Mouse (Mus musculus) E14TG2a.4 (cell line): Measurements from ENCODE around the gene Tenm3.

Source experiments
- CTCF ChIP-seq: conservative IDR thresholded peaks from 2 replicates; pipeline ENCODE4 v1.5.1; 2014; ENCODE audit warnings: low read length
- NANOG ChIP-seq: IDR thresholded peaks from 2 replicates; pipeline ENCODE4 v1.6.1; 2014; ENCODE audit warnings: borderline replicate concordance, low read length, mixed read lengths

DNA sequence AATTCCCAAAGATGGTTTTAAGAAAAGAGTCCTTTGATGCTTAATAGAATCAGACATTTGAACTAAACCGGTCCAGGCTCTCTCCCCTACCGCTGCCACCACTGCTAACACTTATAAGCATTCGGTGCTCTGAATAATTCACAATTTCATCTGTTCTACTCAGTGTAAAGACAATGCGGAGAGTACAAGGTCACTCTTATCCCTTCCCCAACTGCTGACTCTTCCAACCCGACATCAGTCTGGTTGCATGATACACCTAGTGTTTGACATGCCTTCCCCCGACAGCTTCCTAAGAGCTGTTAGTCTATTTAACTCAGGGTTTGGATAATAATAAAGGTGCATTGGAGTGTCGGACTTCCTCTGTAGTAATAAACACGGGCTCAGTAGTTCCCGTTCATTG, 128.1 kb downstream of the Tenm3 start:
- no peak for TF ChIP-seq CTCF
- TF ChIP-seq NANOG: no peak
